In the genomic region with DNA sequence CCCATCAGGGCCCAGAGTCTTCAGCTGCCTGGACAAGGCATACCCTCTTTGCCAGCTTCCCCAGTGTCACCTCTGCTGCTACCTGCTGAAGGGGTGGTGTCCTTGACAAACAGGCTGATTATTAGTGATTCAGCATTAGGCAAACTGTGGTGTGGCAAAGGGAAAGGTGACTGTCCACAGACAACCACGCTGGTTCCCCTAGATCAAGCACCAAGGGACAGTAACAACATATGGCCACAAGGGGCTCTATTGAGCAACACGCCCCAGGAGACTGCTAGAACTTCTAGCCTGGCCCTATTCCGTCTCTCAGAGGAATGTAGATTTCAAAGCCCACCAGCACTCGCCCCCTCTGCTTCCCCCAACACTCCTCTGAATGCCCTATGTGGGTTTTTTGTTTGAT, we compare ENCODE assay signal across 10 mouse cellular contexts. TPM values are rescaled to one million over a fixed set of nuclear protein-coding genes. Genes with fewer than 3 reads are reported as not detected.
DNase-seq lines count a peak whose midpoint lies in the region; TF ChIP-seq lines count a peak whose summit lies in the region.
"Had no signal": no experiment of that assay in that cellular context is flagged by ENCODE, and none has a peak within 500 bp of the region (broad histone marks: within the 10 kb centered on the region; RNA-seq: fewer than 3 reads in every experiment).

No protein-coding gene starts in this region.

- DNase-seq in kidney, adult 18-20 months = peak; percentile 62
- DNase-seq in kidney, adult 11 months = no peak
- peak; percentile 28 to 48 for DNase-seq in cerebellum, adult 18-20 months
- peak; percentile 35 to 70 for DNase-seq in heart, adult 18-20 months
- peak; percentile 67 for DNase-seq in kidney, postnatal 10 days
- DNase-seq in lung, postnatal 14 days = peak; percentile 63
- DNase-seq in spleen, postnatal 4 days (ENCODE audit: low spot score in 2 of 2) = peak; percentile 48 to 74

- TF ChIP-seq POLR2A in ES-Bruce4 (IDR thresholded peaks at IDR 0.05; ENCODE audit: insufficient read depth, low read length) = no peak

- H3K27me3 ChIP-seq in ES-Bruce4 (ENCODE audit: control insufficient read depth, insufficient read depth, low read length, poor library complexity, severe bottlenecking) = no peaks in the 10 kb centered on the region
- H3K27me3 ChIP-seq: embryonic facial prominence, embryonic 12.5 days; lung, embryonic 15.5 days had no signal

- TF ChIP-seq CTCF in ES-Bruce4 (IDR thresholded peaks at IDR 0.05; ENCODE audit: low read depth, low read length) = peak; percentile 63

- no peaks in the 10 kb centered on the region for H3K36me3 ChIP-seq in ES-Bruce4 (ENCODE audit: control insufficient read depth, insufficient read depth, low read length, poor library complexity, severe bottlenecking)
- H3K36me3 ChIP-seq: embryonic facial prominence, embryonic 12.5 days; lung, embryonic 15.5 days had no signal

- no peak overlapping the region for H3K9ac ChIP-seq in ES-Bruce4 (ENCODE audit: low read depth, poor library complexity, severe bottlenecking)
- H3K9ac ChIP-seq: embryonic facial prominence, embryonic 12.5 days; lung, embryonic 15.5 days had no signal

- no peak overlapping the region for H3K27ac ChIP-seq in ES-Bruce4 (ENCODE audit: insufficient read depth, low read length)
- H3K27ac ChIP-seq: embryonic facial prominence, embryonic 12.5 days; lung, embryonic 15.5 days had no signal

- H3K4me3 ChIP-seq in ES-Bruce4 (ENCODE audit: low read depth, low read length) = no peak overlapping the region
- H3K4me3 ChIP-seq: embryonic facial prominence, embryonic 12.5 days; lung, embryonic 15.5 days had no signal

- peaks cover 14% of the 10 kb centered on the region for H3K9me3 ChIP-seq in ES-Bruce4 (replicated peaks; ENCODE audit: control insufficient read depth, insufficient read depth, low read length, poor library complexity, severe bottlenecking)
- H3K9me3 ChIP-seq: lung, embryonic 15.5 days had no signal

- no peaks in the 10 kb centered on the region for H3K4me1 ChIP-seq in ES-Bruce4 (ENCODE audit: control insufficient read depth, insufficient read depth, low read length)
- H3K4me1 ChIP-seq: embryonic facial prominence, embryonic 12.5 days had no signal

- no peak for TF ChIP-seq EP300 in ES-Bruce4 (IDR thresholded peaks at IDR 0.05; ENCODE audit: insufficient read depth, low read depth, low read length)

RNA-seq across cellular contexts. Expression of gene Fam71a, which starts 11.6 kb away (rescaled TPM):
- polyA plus RNA-seq in ES-Bruce4 (2011; ENCODE audit: insufficient read depth, insufficient read length, low read depth, missing spikeins) = not detected in 2 replicates
- not detected for total RNA-seq in heart, adult 18-20 months (2021)
- polyA plus RNA-seq: embryonic facial prominence, embryonic 12.5 days; lung, embryonic 15.5 days had no signal

RNA-seq across cellular contexts. Expression of gene Batf3, which starts 55.4 kb away (rescaled TPM):
- polyA plus RNA-seq in ES-Bruce4 (2011; ENCODE audit: insufficient read depth, insufficient read length, low read depth, missing spikeins) = 2.0 and 2.7 TPM in 2 replicates
- total RNA-seq in heart, adult 18-20 months (2021) = under 1 TPM; 0.25 to 0.93 TPM
